Mouse (Mus musculus) cortical plate, adult 2 months (tissue): ENCODE data around the gene Frzb. TPM values are rescaled to one million over a fixed set of nuclear protein-coding genes. Genes with fewer than 3 reads are reported as not detected.

Experiments used
- H3K27ac ChIP-seq: fragments of 200-500 bp; 2 replicates; pipeline ENCODE4 v1.5.1; 2012; ENCODE audit warnings: low read length, control low read depth, inconsistent platforms; ENCODE audit not compliant: insufficient read depth
- H3K4me1 ChIP-seq: fragments of 200-500 bp; 2 replicates; pipeline ENCODE4 v1.6.1; 2011; ENCODE audit warnings: low read length; ENCODE audit not compliant: control insufficient read depth, insufficient read depth
- H3K4me3 ChIP-seq: fragments of 200-500 bp; 2 replicates; pipeline ENCODE4 v1.5.1; 2011; ENCODE audit warnings: mild to moderate bottlenecking, low read length, control low read depth; ENCODE audit not compliant: insufficient read depth
- CTCF ChIP-seq: fragments of 200-500 bp; IDR thresholded peaks from 2 replicates; pipeline ENCODE4 v1.5.1; 2011; ENCODE audit warnings: mild to moderate bottlenecking, control low read depth, low read length; ENCODE audit not compliant: insufficient read depth; ENCODE audit errors: extremely low read depth
- POLR2A ChIP-seq: fragments of 200-500 bp; IDR thresholded peaks from 2 replicates; pipeline ENCODE4 v1.6.1; 2011; ENCODE audit warnings: mild to moderate bottlenecking, low read length, control low read depth; ENCODE audit not compliant: insufficient read depth; ENCODE audit errors: extremely low read depth
- polyA plus RNA-seq: library from polyadenylated mRNA; depleted of rRNA; stranded (reverse); fragments of >200 nt; gene quantifications from 2 replicates; pipeline ENCODE4 v1.2.3, GENCODE M21; 2012

Gene Frzb
- polyA plus RNA-seq, 1 experiment: 13.3 TPM

DNA sequence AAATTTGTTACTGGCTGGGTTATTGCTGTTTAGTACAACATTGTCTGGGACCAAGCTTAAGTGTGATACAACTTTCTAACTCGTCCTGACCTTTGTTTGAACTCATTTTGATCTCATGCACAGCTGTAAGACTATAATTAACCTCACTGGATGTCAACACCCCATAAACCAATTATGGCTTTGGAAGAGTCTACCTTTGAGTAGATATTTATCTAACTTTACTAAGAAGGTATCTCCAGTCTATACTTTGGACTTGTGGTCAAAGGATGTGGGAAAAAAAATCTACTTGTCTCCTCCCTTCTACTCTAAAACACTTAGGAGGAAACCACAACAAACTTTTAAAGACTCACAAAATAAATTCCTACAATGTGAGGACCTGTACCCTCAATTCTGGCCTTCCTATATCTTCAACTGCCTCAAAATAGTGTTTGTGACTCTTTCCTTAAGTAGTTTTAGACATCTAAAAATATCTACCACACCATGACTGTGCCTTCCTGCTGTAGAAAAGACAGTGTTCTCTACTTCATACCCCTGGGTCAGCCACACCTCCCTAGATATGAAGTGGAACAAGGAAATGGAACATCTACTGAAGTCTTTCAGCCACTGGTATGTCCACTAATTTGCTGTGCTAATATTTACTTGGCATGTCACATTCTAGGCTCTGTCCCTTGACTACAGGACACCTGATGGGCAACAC lies 16.9 kb downstream of the Frzb start:
- H3K4me3 ChIP-seq: no peak overlapping the region
- H3K4me1 ChIP-seq: no peaks in the 10 kb centered on the region
- TF ChIP-seq POLR2A: no peak
- TF ChIP-seq CTCF: no peak
- no peak overlapping the region for H3K27ac ChIP-seq

DNA sequence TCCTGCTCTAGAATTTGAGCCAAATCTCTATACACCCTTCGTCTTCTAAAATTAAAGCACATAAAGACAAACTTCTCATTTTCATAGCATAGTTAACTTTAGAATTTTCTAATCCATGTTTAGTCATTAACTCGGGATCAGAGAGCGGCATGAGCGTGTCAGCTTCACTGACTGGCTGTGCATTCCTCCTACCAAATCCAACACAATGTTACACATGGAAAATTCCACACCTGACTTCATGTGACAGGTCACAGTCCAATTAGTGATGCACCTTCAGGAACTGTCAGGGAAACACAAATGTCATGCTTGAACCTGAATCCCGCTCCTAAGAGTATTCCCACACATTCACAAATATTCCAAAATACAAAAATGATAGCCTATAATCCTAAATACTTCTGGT lies 24.3 kb downstream of the Frzb start:
- no peak overlapping the region for H3K27ac ChIP-seq

DNA sequence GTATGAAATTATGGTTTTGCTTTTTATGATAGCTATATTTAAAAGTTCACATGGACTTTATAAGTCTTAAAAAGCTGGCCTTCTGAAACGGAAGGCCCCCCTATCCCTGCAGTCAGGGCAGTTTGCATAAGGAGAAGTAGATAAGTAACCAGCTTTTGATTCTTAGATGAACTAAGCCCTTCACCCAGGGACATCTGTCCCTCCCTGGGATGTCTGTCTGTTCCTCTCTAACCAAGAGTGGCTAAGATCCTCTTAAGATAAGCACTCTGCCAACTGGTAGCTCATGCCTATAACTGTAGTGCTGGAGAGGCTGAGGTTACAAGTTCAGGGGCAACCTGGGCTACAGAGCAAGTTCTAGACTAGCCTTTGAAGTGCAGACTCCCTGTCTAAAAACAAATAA lies 25.4 kb downstream of the Frzb start:
- TF ChIP-seq CTCF (no peak), POLR2A (no peak)
- no peak overlapping the region for H3K4me3 ChIP-seq
- no peaks in the 10 kb centered on the region for H3K4me1 ChIP-seq
- no peak overlapping the region for H3K27ac ChIP-seq

More for the DNA sequence above, 24.3 kb downstream of the Frzb start:
- TF ChIP-seq POLR2A: no peak
- TF ChIP-seq CTCF: no peak
- no peaks in the 10 kb centered on the region for H3K4me1 ChIP-seq
- no peak overlapping the region for H3K4me3 ChIP-seq

DNA sequence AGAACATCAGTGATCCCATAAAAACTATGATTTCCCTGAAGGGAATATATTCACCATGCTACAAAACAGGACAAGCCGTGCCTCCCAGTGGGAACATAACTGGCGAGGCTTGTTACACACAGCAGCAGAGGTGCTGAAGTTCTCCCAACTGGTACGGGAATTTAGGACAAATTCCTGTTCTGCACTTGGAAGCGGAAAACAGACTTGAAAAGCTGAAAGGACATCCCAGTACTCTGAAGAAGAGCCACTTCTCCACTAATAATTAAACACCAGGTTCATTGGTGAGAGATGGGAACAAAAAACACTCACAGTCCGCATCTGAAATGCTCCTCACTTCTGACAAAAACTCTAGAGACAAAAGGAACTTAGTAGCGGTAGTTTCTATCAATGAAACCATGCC lies 31.1 kb downstream of the Frzb start:
- no peaks in the 10 kb centered on the region; the same call in 1 of the 2 replicates for H3K4me1 ChIP-seq
- no peak overlapping the region for H3K4me3 ChIP-seq
- TF ChIP-seq CTCF: no peak
- TF ChIP-seq POLR2A: no peak
- no peak overlapping the region for H3K27ac ChIP-seq

DNA sequence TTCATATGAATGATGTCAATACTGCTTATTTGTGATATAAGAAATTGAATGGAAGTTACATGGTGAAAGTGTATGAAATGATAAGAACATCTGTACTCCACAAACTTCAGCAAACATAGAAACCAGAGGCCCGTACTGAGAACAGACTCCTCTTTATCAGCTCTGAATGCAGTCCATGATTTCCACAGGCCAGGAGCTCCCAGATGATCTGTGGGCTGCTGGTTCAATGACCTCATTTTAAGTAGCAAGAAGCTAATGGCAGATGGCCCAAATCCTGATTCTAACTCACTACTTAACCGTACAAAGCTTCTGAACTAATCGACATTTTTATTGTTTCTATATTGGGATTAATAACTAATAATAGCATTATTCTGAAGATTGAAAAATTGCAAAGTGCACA lies 33.0 kb downstream of the Frzb start:
- TF ChIP-seq POLR2A (no peak), CTCF (no peak)
- Histone ChIP-seq H3K4me3 (no peak overlapping the region), H3K4me1 (no peaks in the 10 kb centered on the region; the same call in 1 of the 2 replicates), H3K27ac (no peak overlapping the region)

GRCm38 (mm10) chr2:80413124-80413523 lies 34.3 kb downstream of the Frzb start:
- no peaks in the 10 kb centered on the region; the same call in 1 of the 2 replicates for H3K4me1 ChIP-seq
- H3K27ac ChIP-seq: no peak overlapping the region
- TF ChIP-seq CTCF (no peak), POLR2A (no peak)
- H3K4me3 ChIP-seq: 0 out of 2 replicates have a peak overlapping the region, but pooled peaks have one; percentile 15

DNA sequence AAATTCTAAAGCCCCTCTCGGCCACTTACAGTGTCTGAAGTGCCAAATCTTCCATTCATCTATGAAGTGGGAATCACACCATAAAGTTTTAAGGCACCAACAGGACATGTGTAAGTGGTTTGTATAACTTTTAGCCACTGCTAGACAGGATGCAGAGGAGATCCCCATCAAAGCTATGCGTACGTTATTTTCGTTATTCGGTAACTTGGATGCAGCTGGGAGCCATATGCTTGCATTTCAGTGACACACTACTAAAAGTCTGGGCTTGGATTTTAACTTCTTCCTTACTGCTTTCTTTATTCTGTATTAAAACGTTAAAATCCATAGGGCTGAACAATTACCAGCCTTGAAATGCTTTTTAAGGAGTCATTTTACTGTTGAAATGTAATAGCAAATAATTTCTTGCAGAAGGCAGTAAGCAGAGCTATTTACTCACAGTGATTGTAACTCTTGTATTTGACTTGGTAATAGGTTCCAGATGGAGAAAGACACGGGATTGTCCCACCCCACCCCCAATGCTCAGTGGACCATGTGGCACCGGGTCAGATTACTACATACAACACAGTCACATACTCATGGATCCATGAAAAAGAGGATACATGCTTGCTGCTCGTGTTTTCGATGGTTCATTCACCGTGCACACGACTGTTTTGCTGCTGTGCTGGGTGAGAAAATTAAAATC lies 37.4 kb downstream of the Frzb start:
- Histone ChIP-seq H3K4me1 (no peaks in the 10 kb centered on the region; the same call in 1 of the 2 replicates), H3K4me3 (no peak overlapping the region), H3K27ac (no peak overlapping the region)
- TF ChIP-seq CTCF (no peak), POLR2A (no peak)

GRCm38 (mm10) chr2:80404770-80405169 lies 42.7 kb downstream of the Frzb start:
- TF ChIP-seq POLR2A: no peak
- no peak for TF ChIP-seq CTCF
- Histone ChIP-seq H3K4me1 (no peaks in the 10 kb centered on the region), H3K27ac (no peak overlapping the region), H3K4me3 (no peak overlapping the region)

GRCm38 (mm10) chr2:80398595-80399099 lies 48.8 kb downstream of the Frzb start:
- H3K27ac ChIP-seq: no peak overlapping the region
- no peaks in the 10 kb centered on the region for H3K4me1 ChIP-seq
- TF ChIP-seq POLR2A: no peak
- TF ChIP-seq CTCF: no peak
- no peak overlapping the region for H3K4me3 ChIP-seq

DNA sequence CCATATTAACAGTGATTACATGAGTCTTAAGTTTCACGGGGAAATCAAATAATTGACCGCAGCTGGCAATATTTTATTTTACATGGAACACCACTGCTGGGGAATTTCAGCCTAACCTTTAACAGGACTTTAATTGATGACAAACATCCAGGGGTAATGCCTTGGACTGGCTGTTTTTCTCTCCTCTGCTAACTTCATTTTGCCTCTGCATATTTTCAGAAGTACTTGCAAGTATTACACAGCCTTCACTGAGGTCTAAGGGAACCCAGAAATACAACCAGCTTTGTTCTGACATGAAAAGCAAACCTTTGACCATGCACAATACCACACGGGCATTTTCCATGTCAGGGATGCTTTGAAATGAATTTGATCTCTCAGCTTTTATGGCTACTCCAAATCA lies 50.6 kb downstream of the Frzb start:
- Histone ChIP-seq H3K4me1 (no peaks in the 10 kb centered on the region), H3K27ac (no peak overlapping the region), H3K4me3 (no peak overlapping the region)
- TF ChIP-seq CTCF (no peak), POLR2A (no peak)
